Mouse (Mus musculus) forebrain, embryonic 15.5 days (tissue): ENCODE results near the gene Sh3kbp1. TPM values are rescaled to one million over a fixed set of nuclear protein-coding genes. Genes with fewer than 3 reads are reported as not detected.

ENCODE experiments used
- ATAC-seq: fragments of 200-750 bp; cut with Nextera tagmentation; replicated peaks from 2 replicates; pipeline ENCODE4 v1.8.0; 2017; ENCODE audit warnings: mild to moderate bottlenecking, moderate TSS enrichment, moderate library complexity
- H3K27ac ChIP-seq: fragments of 300-500 bp; sonication (generic); replicated peaks from 2 replicates; pipeline ENCODE4 v1.5.1; 2015; ENCODE audit warnings: mild to moderate bottlenecking, inconsistent platforms
- H3K27me3 ChIP-seq: fragments of 300-500 bp; sonication (generic); 2 replicates; pipeline ENCODE4 v1.6.1; 2015; ENCODE audit warnings: inconsistent platforms
- H3K36me3 ChIP-seq: fragments of 300-500 bp; sonication (generic); 2 replicates; pipeline ENCODE4 v1.6.1; 2015; ENCODE audit warnings: mild to moderate bottlenecking, inconsistent platforms
- H3K4me1 ChIP-seq: fragments of 300-500 bp; sonication (generic); 2 replicates; pipeline ENCODE4 v1.6.1; 2015; ENCODE audit warnings: inconsistent platforms
- H3K4me2 ChIP-seq: fragments of 300-500 bp; sonication (generic); replicated peaks from 2 replicates; pipeline ENCODE4 v1.6.1; 2015; ENCODE audit warnings: mild to moderate bottlenecking, inconsistent platforms
- H3K4me3 ChIP-seq: fragments of 300-500 bp; sonication (generic); 2 replicates; pipeline ENCODE4 v1.5.1; 2015; ENCODE audit warnings: mild to moderate bottlenecking, inconsistent platforms
- H3K9ac ChIP-seq: fragments of 300-500 bp; sonication (generic); replicated peaks from 2 replicates; pipeline ENCODE4 v1.6.1; 2015; ENCODE audit warnings: mild to moderate bottlenecking, inconsistent platforms
- H3K9me3 ChIP-seq: fragments of 300-500 bp; sonication (generic); 2 replicates; pipeline ENCODE4 v1.6.1; 2016; ENCODE audit warnings: inconsistent platforms
- WGBS: fragments of 180-500 bp; shearing (Covaris S2); methylation state at CpG from one replicate; pipeline ENCODE4 v1.1.7; 2015; ENCODE audit warnings: mixed read lengths; 5-methylcytosine and 5-hydroxymethylcytosine counted together
- polyA plus RNA-seq: library from polyadenylated mRNA; unstranded; fragments of >200 nt; fragmentation: Nextera tagmentation; extraction: Ambion mirVana; gene quantifications from 2 replicates; pipeline ENCODE4 v1.2.1, GENCODE M21; 2015

Gene Sh3kbp1
- polyA plus RNA-seq, 1 experiment from 2014 or later: 53.7 TPM

- H3K9ac ChIP-seq: no peak overlapping the region
- no peak for ATAC-seq
- H3K4me1 ChIP-seq: no peaks in the 10 kb centered on the region
- H3K36me3 ChIP-seq: no peaks in the 10 kb centered on the region
- H3K4me2 ChIP-seq: no peak overlapping the region
- no peak overlapping the region for H3K27ac ChIP-seq
- no peak overlapping the region for H3K4me3 ChIP-seq
- no peaks in the 10 kb centered on the region for H3K27me3 ChIP-seq
- H3K9me3 ChIP-seq: no peaks in the 10 kb centered on the region
- 83% methylated on average over 3 of the region's 3 CpGs for WGBS
Measured at GRCm38 (mm10) chrX:159860841-159861530, 233.9 kb downstream of the Sh3kbp1 start.

- no peaks in the 10 kb centered on the region for H3K9me3 ChIP-seq
- no peaks in the 10 kb centered on the region for H3K4me1 ChIP-seq
- no peak overlapping the region for H3K4me3 ChIP-seq
- no peak for ATAC-seq
- 89% methylated on average over 3 of the region's 3 CpGs for WGBS
- H3K27me3 ChIP-seq: no peaks in the 10 kb centered on the region
- no peak overlapping the region for H3K4me2 ChIP-seq
- H3K27ac ChIP-seq: no peak overlapping the region
- H3K9ac ChIP-seq: no peak overlapping the region
- no peaks in the 10 kb centered on the region for H3K36me3 ChIP-seq
Measured at GRCm38 (mm10) chrX:159867660-159868059, 240.6 kb downstream of the Sh3kbp1 start.

- no peaks in the 10 kb centered on the region for H3K36me3 ChIP-seq
- no peaks in the 10 kb centered on the region for H3K9me3 ChIP-seq
- H3K4me1 ChIP-seq: no peaks in the 10 kb centered on the region
- H3K27ac ChIP-seq: no peak overlapping the region
- no peak overlapping the region for H3K9ac ChIP-seq
- ATAC-seq: no peak
- H3K4me3 ChIP-seq: no peak overlapping the region
- no peaks in the 10 kb centered on the region for H3K27me3 ChIP-seq
- H3K4me2 ChIP-seq: no peak overlapping the region
- 79% methylated on average over 2 of the region's 2 CpGs for WGBS
Measured at GRCm38 (mm10) chrX:159872521-159872920, 245.4 kb downstream of the Sh3kbp1 start.

- no peak overlapping the region for H3K4me3 ChIP-seq
- no peaks in the 10 kb centered on the region for H3K27me3 ChIP-seq
- no peaks in the 10 kb centered on the region for H3K4me1 ChIP-seq
- H3K27ac ChIP-seq: no peak overlapping the region
- no peak for ATAC-seq
- no peak overlapping the region for H3K4me2 ChIP-seq
- no peak overlapping the region for H3K9ac ChIP-seq
- H3K36me3 ChIP-seq: no peaks in the 10 kb centered on the region
- H3K9me3 ChIP-seq: no peaks in the 10 kb centered on the region
- 55% methylated on average over 1 of the region's 1 CpGs for WGBS
Measured at GRCm38 (mm10) chrX:159877770-159878169, 250.7 kb downstream of the Sh3kbp1 start.

GRCm38 (mm10) chrX:159879455-159879854, 252.4 kb downstream of the Sh3kbp1 start:
- Histone ChIP-seq H3K27ac (no peak overlapping the region), H3K4me3 (no peak overlapping the region), H3K4me1 (no peaks in the 10 kb centered on the region), H3K4me2 (no peak overlapping the region), H3K9me3 (no peaks in the 10 kb centered on the region), H3K36me3 (no peaks in the 10 kb centered on the region), H3K9ac (no peak overlapping the region), H3K27me3 (no peaks in the 10 kb centered on the region)
- WGBS: 69% methylated on average over 3 of the region's 3 CpGs
- no peak for ATAC-seq

GRCm38 (mm10) chrX:159881576-159881975, 254.5 kb downstream of the Sh3kbp1 start:
- ATAC-seq: no peak
- Histone ChIP-seq H3K27me3 (no peaks in the 10 kb centered on the region), H3K4me1 (no peaks in the 10 kb centered on the region), H3K4me2 (no peak overlapping the region), H3K36me3 (no peaks in the 10 kb centered on the region), H3K9ac (no peak overlapping the region), H3K4me3 (no peak overlapping the region), H3K27ac (no peak overlapping the region), H3K9me3 (no peaks in the 10 kb centered on the region)
- 80% methylated on average over 5 of the region's 5 CpGs for whole genome bisulfite sequencing

GRCm38 (mm10) chrX:159896536-159896935, 269.5 kb downstream of the Sh3kbp1 start:
- no peaks in the 10 kb centered on the region for H3K9me3 ChIP-seq
- H3K36me3 ChIP-seq: no peaks in the 10 kb centered on the region
- H3K4me3 ChIP-seq: no peak overlapping the region
- whole genome bisulfite sequencing: 53% methylated on average over 4 of the region's 4 CpGs
- H3K9ac ChIP-seq: no peak overlapping the region
- H3K27ac ChIP-seq: no peak overlapping the region
- ATAC-seq: no peak
- no peaks in the 10 kb centered on the region for H3K4me1 ChIP-seq
- H3K4me2 ChIP-seq: no peak overlapping the region
- H3K27me3 ChIP-seq: no peaks in the 10 kb centered on the region

- ATAC-seq: no peak
- H3K4me1 ChIP-seq: no peaks in the 10 kb centered on the region
- no peak overlapping the region for H3K4me3 ChIP-seq
- H3K9me3 ChIP-seq: no peaks in the 10 kb centered on the region
- H3K36me3 ChIP-seq: no peaks in the 10 kb centered on the region
- no peak overlapping the region for H3K27ac ChIP-seq
- H3K9ac ChIP-seq: no peak overlapping the region
- H3K27me3 ChIP-seq: no peaks in the 10 kb centered on the region
- no peak overlapping the region for H3K4me2 ChIP-seq
- 59% methylated on average over 2 of the region's 2 CpGs for WGBS
Measured at GRCm38 (mm10) chrX:159898110-159898509, 271.0 kb downstream of the Sh3kbp1 start.

- Histone ChIP-seq H3K9me3 (no peaks in the 10 kb centered on the region), H3K4me1 (no peaks in the 10 kb centered on the region), H3K4me2 (no peak overlapping the region), H3K36me3 (no peaks in the 10 kb centered on the region), H3K27ac (no peak overlapping the region), H3K9ac (no peak overlapping the region), H3K27me3 (no peaks in the 10 kb centered on the region), H3K4me3 (no peak overlapping the region)
- WGBS: 83% methylated on average over 2 of the region's 2 CpGs
- no peak for ATAC-seq
Measured at GRCm38 (mm10) chrX:159899121-159899520, 272.0 kb downstream of the Sh3kbp1 start.

GRCm38 (mm10) chrX:159903421-159903820, 276.3 kb downstream of the Sh3kbp1 start:
- Histone ChIP-seq H3K9me3 (no peaks in the 10 kb centered on the region), H3K27ac (no peak overlapping the region), H3K4me2 (no peak overlapping the region), H3K4me1 (no peaks in the 10 kb centered on the region), H3K4me3 (no peak overlapping the region), H3K9ac (no peak overlapping the region), H3K27me3 (no peaks in the 10 kb centered on the region), H3K36me3 (no peaks in the 10 kb centered on the region)
- no peak for ATAC-seq
- 79% methylated on average over 3 of the region's 3 CpGs for WGBS

- 64% methylated on average over 1 of the region's 1 CpGs for whole genome bisulfite sequencing
- ATAC-seq: no peak
- Histone ChIP-seq H3K27ac (no peak overlapping the region), H3K4me1 (no peaks in the 10 kb centered on the region), H3K9ac (no peak overlapping the region), H3K27me3 (no peaks in the 10 kb centered on the region), H3K4me3 (no peak overlapping the region), H3K36me3 (no peaks in the 10 kb centered on the region), H3K4me2 (no peak overlapping the region), H3K9me3 (no peaks in the 10 kb centered on the region)
Measured at GRCm38 (mm10) chrX:159907703-159908102, 280.6 kb downstream of the Sh3kbp1 start.

GRCm38 (mm10) chrX:159909446-159910277, 282.6 kb downstream of the Sh3kbp1 start:
- no peak overlapping the region for H3K4me2 ChIP-seq
- H3K9me3 ChIP-seq: no peaks in the 10 kb centered on the region
- H3K27me3 ChIP-seq: no peaks in the 10 kb centered on the region
- H3K4me1 ChIP-seq: no peaks in the 10 kb centered on the region
- ATAC-seq: no peak
- no peaks in the 10 kb centered on the region for H3K36me3 ChIP-seq
- WGBS: 80% methylated on average over 6 of the region's 6 CpGs
- no peak overlapping the region for H3K9ac ChIP-seq
- H3K27ac ChIP-seq: no peak overlapping the region
- H3K4me3 ChIP-seq: no peak overlapping the region
